Mouse (Mus musculus) C2C12 (cell line): ENCODE data around the gene Asb13.

Experiments used
- CTCF ChIP-seq: IDR thresholded peaks from one replicate; pipeline ENCODE4 v1.5.1; 2011; ENCODE audit not compliant: control insufficient read depth, insufficient read depth, insufficient read length
- MAX ChIP-seq: IDR thresholded peaks from one replicate; pipeline ENCODE4 v1.6.1; 2011; ENCODE audit warnings: mild to moderate bottlenecking, control low read depth
- USF1 ChIP-seq: IDR thresholded peaks from one replicate; pipeline ENCODE4 v1.6.1; 2011; ENCODE audit warnings: low read depth, mild to moderate bottlenecking, control low read depth, moderate library complexity

DNA sequence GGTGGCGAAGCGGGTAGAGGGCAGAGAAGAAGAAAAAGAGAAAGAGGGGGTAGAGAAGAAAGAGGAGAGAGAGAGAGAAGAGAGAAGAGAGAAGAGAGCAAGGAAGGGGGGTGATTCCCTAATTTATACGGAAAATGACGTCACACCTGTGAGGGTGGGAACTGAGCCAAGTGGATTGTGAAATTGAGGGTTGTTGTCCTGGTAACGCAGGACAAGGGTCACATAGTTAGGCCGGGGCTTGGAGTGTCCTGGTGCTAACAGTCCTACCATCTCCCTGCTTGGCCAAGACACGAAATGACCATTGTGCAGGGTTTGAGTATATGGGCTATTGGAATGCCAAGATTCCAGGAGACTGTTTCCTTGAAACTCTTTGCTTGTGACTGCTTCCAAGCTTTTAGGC is 12.7 kb downstream of the Asb13 start:
- TF ChIP-seq CTCF = no peak
- no peak for TF ChIP-seq MAX
- TF ChIP-seq USF1 = no peak
